Mouse (Mus musculus) embryonic fibroblast, embryonic 13.5 days (primary cell): ENCODE measurements around the gene Cebpa.

Source experiments
- CTCF ChIP-seq: IDR thresholded peaks from 2 replicates; pipeline ENCODE4 v1.5.1; 2011; ENCODE audit warnings: mild to moderate bottlenecking, control low read depth, low read length, moderate library complexity, borderline replicate concordance; ENCODE audit not compliant: insufficient read depth
- POLR2A ChIP-seq: IDR thresholded peaks from 2 replicates; pipeline ENCODE4 v1.6.1; 2011; ENCODE audit warnings: low read depth, mild to moderate bottlenecking, control low read depth, low read length, moderate library complexity

GRCm38 (mm10) chr7:35150860-35151259 is 31.8 kb downstream of the Cebpa start:
- TF ChIP-seq POLR2A: no peak
- TF ChIP-seq CTCF: no peak
